Mouse (Mus musculus) Patski (cell line): ENCODE measurements around the gene Ccr2. TPM values are rescaled to one million over a fixed set of nuclear protein-coding genes. Genes with fewer than 3 reads are reported as not detected.

Experiments
- ATAC-seq: fragments of 100-300 bp; one replicate; pipeline ENCODE4 v1.8.0; 2021
- CTCF ChIA-PET: fragments of 350-600 bp; sonication (Branson Sonifier 250); formaldehyde crosslinking; loops from one replicate; lab custom pipeline; 2022; ENCODE audit warnings: inconsistent platforms; lab: Charles Lee
- POLR2A ChIA-PET: fragments of 350-600 bp; sonication (Branson Sonifier 250); formaldehyde crosslinking; loops from one replicate; lab custom pipeline; 2022; ENCODE audit warnings: antibody characterized with exemption, inconsistent platforms; lab: Charles Lee
- DNase-seq: peaks from one replicate; pipeline ENCODE4 v3.0.0-alpha.2; 2011; ENCODE audit warnings: low read depth, low spot score
- H3K27me3 ChIP-seq: fragments of 371-371 bp; one replicate; pipeline ENCODE4 v1.5.1; 2021
- CTCF ChIP-seq: fragments of 100-300 bp; IDR thresholded peaks from one replicate; pipeline ENCODE4 v1.5.1; 2021
- in situ Hi-C: fragments of 300-500 bp; cut with MboI; formaldehyde crosslinking; loops from 3 replicates; pipeline ENCODE4 v1.11.1; 2018; ENCODE audit warnings: low pct_unique_long_range_greater_than_20kb, mixed read lengths
- polyA plus RNA-seq: library from polyadenylated mRNA; unstranded; gene quantifications from one replicate; pipeline ENCODE4 v1.2.3, GENCODE M21; 2021

Gene Ccr2
- polyA plus RNA-seq, 1 experiment from 2014 or later: not detected

GRCm38 (mm10) chr9:124090441-124090840, 11.3 kb upstream of the Ccr2 start:
- POLR2A ChIA-PET: no interaction called here
- H3K27me3 ChIP-seq: no peaks in the 10 kb centered on the region
- in situ Hi-C loops: no loop called here
- no peak for ATAC-seq
- DNase-seq: no peak
- CTCF ChIA-PET: no interaction called here
- no peak for TF ChIP-seq CTCF

GRCm38 (mm10) chr9:124099127-124099526, 2.6 kb upstream of the Ccr2 start:
- ATAC-seq (no peak), DNase-seq (no peak)
- no peaks in the 10 kb centered on the region for H3K27me3 ChIP-seq
- POLR2A ChIA-PET: no interaction called here
- in situ Hi-C loops: no loop called here
- CTCF ChIA-PET: no interaction called here
- no peak for TF ChIP-seq CTCF

GRCm38 (mm10) chr9:124100357-124100756, 1.4 kb upstream of the Ccr2 start:
- no peaks in the 10 kb centered on the region for H3K27me3 ChIP-seq
- TF ChIP-seq CTCF: no peak
- POLR2A ChIA-PET: no interaction called here
- no peak for DNase-seq
- in situ Hi-C loops: no loop called here
- CTCF ChIA-PET: no interaction called here
- ATAC-seq: no peak

- no peak for DNase-seq
- TF ChIP-seq CTCF: no peak
- ChIA-PET CTCF (no interaction called here), POLR2A (no interaction called here)
- in situ Hi-C loops: no loop called here
- no peak for ATAC-seq
- H3K27me3 ChIP-seq: no peaks in the 10 kb centered on the region
Observed at GRCm38 (mm10) chr9:124103199-124103598, 1.4 kb downstream of the Ccr2 start.

- POLR2A ChIA-PET: no interaction called here
- CTCF ChIA-PET: no interaction called here
- ATAC-seq (no peak), DNase-seq (no peak)
- in situ Hi-C loops: no loop called here
- no peak for TF ChIP-seq CTCF
- H3K27me3 ChIP-seq: no peaks in the 10 kb centered on the region
Observed at GRCm38 (mm10) chr9:124105196-124105595, 3.4 kb downstream of the Ccr2 start.

GRCm38 (mm10) chr9:124107232-124107631, 5.5 kb downstream of the Ccr2 start:
- ATAC-seq (no peak), DNase-seq (no peak)
- no peak for TF ChIP-seq CTCF
- ChIA-PET POLR2A (no interaction called here), CTCF (no interaction called here)
- H3K27me3 ChIP-seq: no peaks in the 10 kb centered on the region
- in situ Hi-C loops: no loop called here

GRCm38 (mm10) chr9:124108356-124109127, 6.8 kb downstream of the Ccr2 start:
- in situ Hi-C loops: no loop called here
- no peaks in the 10 kb centered on the region for H3K27me3 ChIP-seq
- ATAC-seq (no peak), DNase-seq (no peak)
- TF ChIP-seq CTCF: no peak
- ChIA-PET CTCF (no interaction called here), POLR2A (no interaction called here)

GRCm38 (mm10) chr9:124111997-124112396, 10.2 kb downstream of the Ccr2 start:
- ATAC-seq: no peak
- in situ Hi-C loops: no loop called here
- no peak for TF ChIP-seq CTCF
- no peaks in the 10 kb centered on the region for H3K27me3 ChIP-seq
- POLR2A ChIA-PET: no interaction called here
- no peak for DNase-seq
- CTCF ChIA-PET: no interaction called here

GRCm38 (mm10) chr9:124112591-124113239, 11.0 kb downstream of the Ccr2 start:
- POLR2A ChIA-PET: no interaction called here
- CTCF ChIA-PET: no interaction called here
- DNase-seq (no peak), ATAC-seq (no peak)
- in situ Hi-C loops: no loop called here
- TF ChIP-seq CTCF: no peak
- no peaks in the 10 kb centered on the region for H3K27me3 ChIP-seq

GRCm38 (mm10) chr9:124113777-124114176, 12.0 kb downstream of the Ccr2 start:
- no peak for DNase-seq
- CTCF ChIA-PET: no interaction called here
- in situ Hi-C loops: no loop called here
- no peak for TF ChIP-seq CTCF
- no peaks in the 10 kb centered on the region for H3K27me3 ChIP-seq
- ATAC-seq: no peak
- POLR2A ChIA-PET: no interaction called here

GRCm38 (mm10) chr9:124118489-124118888, 16.7 kb downstream of the Ccr2 start:
- CTCF ChIA-PET: interaction anchor here (2.1 kb wide), 1 partner anchor 9 kb away, joined by 8 read pairs; no protein-coding TSS in a partner anchor
- no peak for DNase-seq
- TF ChIP-seq CTCF: peak; percentile 18
- ATAC-seq: no peak
- in situ Hi-C loops: no loop called here
- H3K27me3 ChIP-seq: peaks cover 9% of the 10 kb centered on the region
- POLR2A ChIA-PET: no interaction called here
